Mouse (Mus musculus) G1E (cell line): ENCODE data around the gene Pir.

Source experiments
- CTCF ChIP-seq: IDR thresholded peaks from 2 replicates; pipeline ENCODE4 v1.5.1; 2012; ENCODE audit warnings: low read depth, low read length, inconsistent platforms, mixed read lengths
- GATA1 ChIP-seq: IDR thresholded peaks from 2 replicates; pipeline ENCODE4 v1.6.1; 2012; ENCODE audit warnings: borderline replicate concordance, low read length, inconsistent platforms, mixed read lengths
- GATA2 ChIP-seq: IDR thresholded peaks from 2 replicates; pipeline ENCODE4 v1.6.1; 2012; ENCODE audit warnings: low read depth, low read length, inconsistent platforms, borderline replicate concordance
- POLR2AphosphoS5 ChIP-seq: IDR thresholded peaks from 2 replicates; pipeline ENCODE4 v1.6.1; 2012; ENCODE audit warnings: low read depth, low read length, inconsistent platforms; ENCODE audit not compliant: insufficient replicate concordance
- TAL1 ChIP-seq: conservative IDR thresholded peaks from 2 replicates; pipeline ENCODE4 v1.6.1; 2012; ENCODE audit warnings: low read depth, low read length, inconsistent platforms, mixed read lengths

GRCm38 (mm10) chrX:164258662-164259061 is 10.5 kb upstream of the Pir start:
- no peak for TF ChIP-seq POLR2AphosphoS5
- no peak for TF ChIP-seq GATA1
- no peak for TF ChIP-seq TAL1
- TF ChIP-seq CTCF, result no peak
- TF ChIP-seq GATA2, result no peak
